Mouse (Mus musculus) limb, embryonic 12.5 days (tissue): Measurements from ENCODE around the gene Mpped1. TPM values are rescaled to one million over a fixed set of nuclear protein-coding genes. Genes with fewer than 3 reads are reported as not detected.

Experiments
- ATAC-seq: fragments of 200-750 bp; cut with Nextera tagmentation; 2 replicates; pipeline ENCODE4 v1.8.0; 2017; ENCODE audit warnings: low read depth, moderate TSS enrichment; ENCODE audit not compliant: insufficient number of reproducible peaks, insufficient read depth, low FRiP score, low TSS enrichment
- H3K27ac ChIP-seq: fragments of 300-500 bp; sonication (generic); 2 replicates; pipeline ENCODE4 v1.5.1; 2016; ENCODE audit warnings: mild to moderate bottlenecking, moderate library complexity
- H3K27me3 ChIP-seq: fragments of 300-500 bp; sonication (generic); 2 replicates; pipeline ENCODE4 v1.6.1; 2016; ENCODE audit warnings: mild to moderate bottlenecking, moderate library complexity
- H3K36me3 ChIP-seq: fragments of 300-500 bp; sonication (generic); 2 replicates; pipeline ENCODE4 v1.6.1; 2016; ENCODE audit warnings: mild to moderate bottlenecking, moderate library complexity
- H3K4me1 ChIP-seq: fragments of 300-500 bp; sonication (generic); replicated peaks from 2 replicates; pipeline ENCODE4 v1.6.1; 2016
- H3K4me2 ChIP-seq: fragments of 300-500 bp; sonication (generic); 2 replicates; pipeline ENCODE4 v1.6.1; 2016; ENCODE audit warnings: mild to moderate bottlenecking, moderate library complexity
- H3K4me3 ChIP-seq: fragments of 300-500 bp; sonication (generic); replicated peaks from 2 replicates; pipeline ENCODE4 v1.5.1; 2016; ENCODE audit warnings: mild to moderate bottlenecking
- H3K9ac ChIP-seq: fragments of 300-500 bp; sonication (generic); replicated peaks from 2 replicates; pipeline ENCODE4 v1.6.1; 2016; ENCODE audit warnings: mild to moderate bottlenecking, moderate library complexity
- H3K9me3 ChIP-seq: fragments of 300-500 bp; sonication (generic); 2 replicates; pipeline ENCODE4 v1.6.1; 2016; ENCODE audit warnings: mild to moderate bottlenecking, moderate library complexity
- WGBS: fragments of 180-500 bp; shearing (Covaris S2); methylation state at CpG from one replicate; pipeline ENCODE4 v1.1.7; 2016; 5-methylcytosine and 5-hydroxymethylcytosine counted together
- polyA plus RNA-seq: library from polyadenylated mRNA; unstranded; fragments of >200 nt; fragmentation: Nextera tagmentation; extraction: Ambion mirVana; gene quantifications from 2 replicates; pipeline ENCODE4 v1.2.1, GENCODE M21; 2016

Gene Mpped1
- polyA plus RNA-seq, 1 experiment from 2014 or later: 8.0 TPM

DNA sequence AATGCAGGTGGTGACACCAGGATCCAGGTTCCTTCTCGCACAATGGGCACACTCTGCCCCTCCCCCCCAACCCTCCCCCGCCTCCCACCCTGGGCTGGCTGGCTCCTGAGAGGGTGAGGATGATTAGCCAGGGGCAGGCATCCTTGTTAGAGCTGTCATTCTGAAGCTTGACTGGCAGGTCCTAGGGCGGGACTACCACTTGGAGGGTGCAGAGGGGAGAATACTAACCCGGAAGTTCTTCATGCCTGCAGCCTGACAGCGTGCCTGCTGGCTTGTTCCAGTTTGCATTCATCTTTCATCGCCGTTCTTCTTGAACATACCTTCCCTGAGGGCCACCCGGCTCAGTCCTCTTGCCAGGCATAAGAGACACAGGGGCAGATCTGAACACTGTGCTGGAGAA lies 67.3 kb downstream of the Mpped1 start:
- Histone ChIP-seq H3K27ac (no peak overlapping the region), H3K36me3 (no peaks in the 10 kb centered on the region), H3K4me2 (no peak overlapping the region), H3K4me1 (no peaks in the 10 kb centered on the region), H3K27me3 (peaks cover 21% of the 10 kb centered on the region), H3K9me3 (no peaks in the 10 kb centered on the region), H3K9ac (no peak overlapping the region), H3K4me3 (no peak overlapping the region)
- ATAC-seq: no peak
- WGBS: 34% methylated on average over 8 of the region's 8 CpGs

GRCm38 (mm10) chr15:83847512-83847911 lies 68.2 kb downstream of the Mpped1 start:
- Histone ChIP-seq H3K9me3 (no peaks in the 10 kb centered on the region), H3K9ac (no peak overlapping the region), H3K4me3 (no peak overlapping the region), H3K4me1 (no peaks in the 10 kb centered on the region), H3K27ac (no peak overlapping the region), H3K27me3 (peaks cover 11% of the 10 kb centered on the region), H3K4me2 (no peak overlapping the region), H3K36me3 (no peaks in the 10 kb centered on the region)
- WGBS: 76% methylated on average over 4 of the region's 4 CpGs
- ATAC-seq: no peak

DNA sequence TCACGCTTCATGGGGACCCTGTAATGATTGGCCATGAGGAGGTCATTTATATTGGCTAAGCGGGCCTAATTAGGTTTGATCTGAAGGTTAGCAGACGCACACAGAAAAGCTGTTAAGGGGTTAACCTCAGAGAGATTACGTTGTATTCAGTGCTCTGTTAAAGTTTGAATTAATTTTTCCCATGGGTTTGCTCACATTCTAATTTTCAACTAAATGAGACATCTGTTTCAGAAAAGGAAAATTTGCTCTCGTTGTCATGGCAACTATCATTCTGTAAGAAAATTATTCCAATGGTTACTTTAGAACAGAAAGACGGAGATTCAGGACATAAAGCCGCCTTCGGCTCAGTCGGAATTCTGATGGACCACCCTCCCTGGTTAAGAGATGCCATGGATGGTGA lies 68.9 kb downstream of the Mpped1 start:
- no peaks in the 10 kb centered on the region for H3K9me3 ChIP-seq
- no peak for ATAC-seq
- H3K27me3 ChIP-seq: peaks cover 10% of the 10 kb centered on the region
- H3K4me1 ChIP-seq: no peaks in the 10 kb centered on the region
- H3K36me3 ChIP-seq: no peaks in the 10 kb centered on the region
- H3K27ac ChIP-seq: no peak overlapping the region
- WGBS: 72% methylated on average over 9 of the region's 9 CpGs
- H3K4me2 ChIP-seq: no peak overlapping the region
- H3K4me3 ChIP-seq: no peak overlapping the region
- H3K9ac ChIP-seq: no peak overlapping the region

- Histone ChIP-seq H3K36me3 (no peaks in the 10 kb centered on the region), H3K9ac (no peak overlapping the region), H3K27ac (no peak overlapping the region), H3K4me2 (no peak overlapping the region), H3K9me3 (no peaks in the 10 kb centered on the region), H3K4me1 (no peaks in the 10 kb centered on the region), H3K4me3 (no peak overlapping the region), H3K27me3 (no peaks in the 10 kb centered on the region)
- WGBS: 72% methylated on average over 5 of the region's 5 CpGs
- ATAC-seq: no peak
Measured at GRCm38 (mm10) chr15:83853400-83853811, 74.1 kb downstream of the Mpped1 start.

- H3K27me3 ChIP-seq: no peaks in the 10 kb centered on the region
- no peaks in the 10 kb centered on the region for H3K9me3 ChIP-seq
- no peak for ATAC-seq
- no peak overlapping the region for H3K4me3 ChIP-seq
- no peaks in the 10 kb centered on the region for H3K36me3 ChIP-seq
- no peak overlapping the region for H3K4me2 ChIP-seq
- no peak overlapping the region for H3K27ac ChIP-seq
- WGBS: 22% methylated on average over 8 of the region's 8 CpGs
- H3K9ac ChIP-seq: no peak overlapping the region
- no peaks in the 10 kb centered on the region for H3K4me1 ChIP-seq
Measured at GRCm38 (mm10) chr15:83857129-83857528, 77.9 kb downstream of the Mpped1 start.

DNA sequence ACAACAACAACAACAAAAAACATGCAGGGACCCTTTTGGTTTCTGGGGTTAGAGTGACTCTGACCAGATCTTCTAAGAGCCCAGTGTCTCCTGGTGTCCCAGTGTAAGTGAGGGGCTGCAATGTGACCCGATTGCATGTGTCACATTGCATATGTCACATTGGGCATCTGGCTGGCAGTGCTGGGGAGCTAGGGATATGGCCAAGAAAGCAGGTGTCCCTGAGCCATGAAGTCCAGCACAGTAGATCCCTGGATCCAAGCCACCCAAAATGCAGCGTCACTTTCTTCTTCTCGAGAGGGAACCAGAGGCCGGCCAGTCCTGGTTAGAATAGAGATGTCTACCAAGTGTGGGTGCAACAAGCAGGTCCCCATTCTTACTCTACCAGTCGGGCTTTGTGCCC lies 86.4 kb downstream of the Mpped1 start:
- no peak for ATAC-seq
- no peaks in the 10 kb centered on the region for H3K9me3 ChIP-seq
- no peaks in the 10 kb centered on the region for H3K36me3 ChIP-seq
- no peak overlapping the region for H3K4me3 ChIP-seq
- H3K9ac ChIP-seq: no peak overlapping the region
- H3K4me1 ChIP-seq: no peaks in the 10 kb centered on the region
- H3K27ac ChIP-seq: no peak overlapping the region
- H3K4me2 ChIP-seq: no peak overlapping the region
- H3K27me3 ChIP-seq: peaks cover 17% of the 10 kb centered on the region
- WGBS: 91% methylated on average over 5 of the region's 5 CpGs

GRCm38 (mm10) chr15:83870936-83871335 lies 91.7 kb downstream of the Mpped1 start:
- Histone ChIP-seq H3K4me3 (no peak overlapping the region), H3K9me3 (no peaks in the 10 kb centered on the region), H3K36me3 (no peaks in the 10 kb centered on the region), H3K4me2 (peak overlapping the region; percentile 33), H3K9ac (no peak overlapping the region), H3K4me1 (no peaks in the 10 kb centered on the region; the same call in 1 of the 2 replicates), H3K27ac (no peak overlapping the region), H3K27me3 (peaks cover 36% of the 10 kb centered on the region)
- 8% methylated on average over 17 of the region's 17 CpGs for WGBS
- ATAC-seq: no peak

- H3K27ac ChIP-seq: no peak overlapping the region
- H3K4me2 ChIP-seq: no peak overlapping the region
- H3K4me1 ChIP-seq: no peaks in the 10 kb centered on the region
- H3K9me3 ChIP-seq: no peaks in the 10 kb centered on the region
- H3K9ac ChIP-seq: no peak overlapping the region
- no peaks in the 10 kb centered on the region for H3K36me3 ChIP-seq
- no peak for ATAC-seq
- H3K27me3 ChIP-seq: peaks cover 7% of the 10 kb centered on the region
- H3K4me3 ChIP-seq: no peak overlapping the region
- WGBS: 49% methylated on average over 11 of the region's 11 CpGs
Measured at GRCm38 (mm10) chr15:83877155-83877866, 98.0 kb downstream of the Mpped1 start.

DNA sequence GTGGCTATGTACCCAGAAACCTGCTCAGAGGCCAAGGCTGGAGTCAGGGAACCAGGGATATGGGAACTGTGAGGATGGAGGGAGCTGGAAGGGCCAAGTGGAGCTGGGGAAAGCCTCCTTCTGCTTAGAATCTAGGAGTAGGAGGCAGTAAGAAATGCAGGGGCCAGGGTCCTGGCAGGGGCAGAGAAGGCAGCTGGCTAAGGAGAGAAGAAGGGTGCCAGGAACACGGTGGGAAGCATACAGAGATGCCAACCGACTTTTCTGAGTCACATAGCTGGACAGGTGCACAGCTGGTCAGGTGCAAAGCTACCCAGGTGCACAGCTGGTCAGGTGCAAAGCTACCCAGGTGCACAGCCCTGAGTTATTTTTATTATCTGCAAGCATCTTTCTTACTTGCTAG lies 98.6 kb downstream of the Mpped1 start:
- no peaks in the 10 kb centered on the region for H3K36me3 ChIP-seq
- no peak overlapping the region for H3K27ac ChIP-seq
- WGBS: 73% methylated on average over 2 of the region's 2 CpGs
- no peaks in the 10 kb centered on the region for H3K9me3 ChIP-seq
- no peak overlapping the region for H3K9ac ChIP-seq
- peaks cover 10% of the 10 kb centered on the region for H3K27me3 ChIP-seq
- H3K4me1 ChIP-seq: no peaks in the 10 kb centered on the region
- ATAC-seq: no peak
- no peak overlapping the region for H3K4me2 ChIP-seq
- H3K4me3 ChIP-seq: no peak overlapping the region

GRCm38 (mm10) chr15:83879845-83880244 lies 100.6 kb downstream of the Mpped1 start:
- WGBS: 21% methylated on average over 5 of the region's 5 CpGs
- no peaks in the 10 kb centered on the region for H3K9me3 ChIP-seq
- H3K4me1 ChIP-seq: no peaks in the 10 kb centered on the region
- H3K9ac ChIP-seq: no peak overlapping the region
- H3K27me3 ChIP-seq: peaks cover 5% of the 10 kb centered on the region
- no peak for ATAC-seq
- H3K4me3 ChIP-seq: no peak overlapping the region
- no peak overlapping the region for H3K4me2 ChIP-seq
- H3K36me3 ChIP-seq: no peaks in the 10 kb centered on the region
- no peak overlapping the region for H3K27ac ChIP-seq

DNA sequence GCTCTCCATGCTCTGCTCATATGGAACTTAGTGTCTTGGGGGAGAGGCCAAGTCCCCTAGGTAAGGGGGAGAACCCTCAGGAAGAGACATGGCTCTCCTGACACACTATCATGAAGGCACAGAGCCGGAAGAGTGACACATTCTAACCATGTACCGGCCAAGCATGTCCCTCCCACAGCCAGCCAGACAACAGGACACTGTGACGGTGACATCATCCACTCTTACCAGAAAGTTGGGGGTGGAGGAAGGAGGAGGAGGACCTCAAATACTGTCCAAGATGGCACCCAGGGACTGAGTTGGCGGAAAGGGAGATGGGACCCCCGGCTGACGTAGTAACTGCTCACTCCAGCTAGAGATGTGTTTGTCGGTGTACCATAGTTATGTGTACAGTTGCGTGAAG lies 104.6 kb downstream of the Mpped1 start:
- no peak overlapping the region for H3K4me2 ChIP-seq
- H3K36me3 ChIP-seq: no peaks in the 10 kb centered on the region
- H3K27me3 ChIP-seq: peaks cover 5% of the 10 kb centered on the region
- no peak overlapping the region for H3K4me3 ChIP-seq
- H3K27ac ChIP-seq: no peak overlapping the region
- H3K4me1 ChIP-seq: no peaks in the 10 kb centered on the region
- WGBS: 91% methylated on average over 8 of the region's 8 CpGs
- no peak for ATAC-seq
- H3K9me3 ChIP-seq: no peaks in the 10 kb centered on the region
- no peak overlapping the region for H3K9ac ChIP-seq

DNA sequence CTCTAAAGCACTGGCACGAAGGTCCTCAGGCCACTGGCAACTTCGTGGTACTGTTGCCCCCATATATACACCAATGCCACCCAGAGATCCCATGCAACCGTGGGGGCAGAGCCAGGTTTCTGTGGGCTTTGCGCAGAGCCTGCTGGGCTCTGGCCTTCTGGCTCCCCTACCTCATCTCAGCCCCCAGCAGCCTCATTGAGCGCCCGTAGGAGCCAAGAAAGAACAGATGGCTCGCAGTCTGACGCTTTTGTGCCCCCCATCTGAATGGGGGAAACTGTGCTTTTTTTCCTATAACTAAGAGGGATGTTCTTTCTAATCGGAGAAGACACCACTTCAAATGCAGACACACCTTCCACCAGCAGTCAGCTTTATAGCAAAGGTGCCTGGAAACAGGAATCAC lies 105.0 kb downstream of the Mpped1 start:
- Histone ChIP-seq H3K9ac (no peak overlapping the region), H3K4me2 (no peak overlapping the region), H3K4me3 (no peak overlapping the region), H3K27ac (no peak overlapping the region), H3K27me3 (peaks cover 5% of the 10 kb centered on the region), H3K4me1 (no peaks in the 10 kb centered on the region), H3K36me3 (no peaks in the 10 kb centered on the region), H3K9me3 (no peaks in the 10 kb centered on the region)
- 91% methylated on average over 9 of the region's 9 CpGs for WGBS
- ATAC-seq: no peak
